Mouse (Mus musculus) CD4-positive, CD25-positive, alpha-beta regulatory T cell, adult 2 months (primary cell): ENCODE data around the gene Tmem82.
"Not testable (repeated sequence)": the region's sequence is repeated elsewhere in the genome, so short reads cannot be mapped to it uniquely, and the experiment has no call there.

Experiments
- DNase-seq: peaks from one replicate; pipeline ENCODE4 v3.0.0-alpha.2; 2012; ENCODE audit warnings: low read depth, low spot score

Tmem82 gene

GRCm38 (mm10) chr4:141574789-141575702 is 43.4 kb downstream of the Tmem82 start:
- peak; percentile 90 for DNase-seq

GRCm38 (mm10) chr4:141573359-141573966 is 45.0 kb downstream of the Tmem82 start:
- no peak for DNase-seq

- DNase-seq = no peak
Observed at GRCm38 (mm10) chr4:141572668-141573358, 45.6 kb downstream of the Tmem82 start.

GRCm38 (mm10) chr4:141571934-141572333 is 46.5 kb downstream of the Tmem82 start:
- DNase-seq = no peak

GRCm38 (mm10) chr4:141571337-141571739 is 47.1 kb downstream of the Tmem82 start:
- DNase-seq = no peak

- no peak for DNase-seq
Observed at GRCm38 (mm10) chr4:141570821-141571220, 47.6 kb downstream of the Tmem82 start.

GRCm38 (mm10) chr4:141570004-141570403 is 48.4 kb downstream of the Tmem82 start:
- no peak for DNase-seq

- no peak for DNase-seq
Observed at GRCm38 (mm10) chr4:141568966-141569365, 49.5 kb downstream of the Tmem82 start.

GRCm38 (mm10) chr4:141567174-141567573 is 51.3 kb downstream of the Tmem82 start:
- DNase-seq = not testable (repeated sequence)

- no peak for DNase-seq
Observed at GRCm38 (mm10) chr4:141566187-141566586, 52.2 kb downstream of the Tmem82 start.

- DNase-seq = no peak
Observed at GRCm38 (mm10) chr4:141565325-141565724, 53.1 kb downstream of the Tmem82 start.

GRCm38 (mm10) chr4:141564660-141565059 is 53.8 kb downstream of the Tmem82 start:
- DNase-seq = no peak

GRCm38 (mm10) chr4:141564209-141564608 is 54.2 kb downstream of the Tmem82 start:
- DNase-seq = no peak
